Mouse (Mus musculus): ENCODE data around the gene Tmem102.

The Tmem102 gene

DNA sequence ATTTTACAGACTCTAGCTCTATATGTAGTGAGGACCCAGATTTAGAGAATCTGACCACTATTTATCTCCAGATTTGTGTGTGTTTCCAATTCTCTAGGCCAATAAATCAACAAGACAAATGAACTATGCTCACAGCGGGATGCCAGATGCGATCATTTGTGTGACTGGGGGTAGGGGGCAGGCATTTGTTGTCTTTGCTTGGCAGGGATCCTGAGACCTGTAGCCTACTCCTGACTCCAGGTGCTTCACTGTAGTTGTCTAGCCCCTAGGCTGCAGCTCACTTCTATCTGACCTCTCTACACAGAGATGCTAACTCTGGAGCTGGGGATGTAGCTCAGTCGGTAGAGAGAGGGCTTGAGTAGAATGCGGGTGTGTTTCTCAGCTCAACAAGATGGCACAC, 23.6 kb downstream of the Tmem102 start:
- no peak for DNase-seq

DNA sequence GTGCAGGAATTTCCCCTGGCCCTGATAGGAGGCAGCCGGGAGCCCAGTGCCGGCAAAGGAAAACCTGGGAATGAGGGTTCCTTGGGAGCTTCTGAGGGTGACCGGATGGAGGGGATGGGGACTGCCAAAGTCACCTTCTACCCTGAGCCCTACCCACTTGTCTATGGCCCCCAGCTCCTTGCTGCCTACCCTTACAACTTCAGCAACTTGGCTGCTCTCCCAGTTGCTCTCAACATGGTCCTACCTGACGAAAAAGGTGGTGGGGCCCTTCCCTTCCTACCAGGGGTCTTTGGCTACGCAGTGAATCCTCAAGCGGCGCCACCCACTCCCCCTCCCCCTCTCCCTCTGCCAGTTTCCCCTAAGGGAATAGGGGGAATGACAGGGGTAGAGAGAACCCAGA, 26.4 kb downstream of the Tmem102 start:
- no peak for DNase-seq

DNA sequence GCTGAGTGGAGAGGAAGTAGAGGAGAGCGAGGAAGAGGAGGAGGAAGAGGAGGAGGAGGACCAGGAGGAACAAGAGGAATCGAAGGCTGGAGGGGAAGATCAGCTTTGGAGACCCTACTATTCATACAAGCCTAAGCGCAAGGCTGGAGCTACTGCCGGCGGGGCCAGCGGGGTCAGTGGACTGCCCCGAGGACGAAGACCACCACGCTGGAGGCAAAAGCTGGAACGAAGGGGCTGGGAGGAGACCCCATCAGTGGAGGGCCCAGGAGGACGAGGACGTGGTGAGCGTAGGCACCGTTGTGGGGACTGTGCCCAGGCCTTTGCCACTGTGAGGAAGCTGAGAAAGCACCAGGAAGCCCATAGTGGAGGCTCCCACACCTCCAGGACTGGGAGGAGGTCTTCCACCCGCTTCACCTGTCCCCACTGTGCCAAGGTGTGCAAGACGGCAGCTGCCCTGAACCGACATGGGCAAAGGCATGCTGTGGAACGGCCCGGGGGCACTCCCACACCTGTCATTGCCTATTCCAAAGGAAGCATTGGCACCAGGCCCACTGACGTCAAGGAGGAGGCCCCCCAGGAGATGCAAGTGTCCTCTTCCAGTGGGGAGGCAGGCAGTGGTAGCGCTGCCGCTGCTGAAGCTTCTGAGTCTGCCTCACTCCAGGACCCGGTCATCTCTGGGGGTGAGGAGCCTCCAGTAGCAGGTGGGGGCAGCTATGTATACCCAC, 27.0 kb downstream of the Tmem102 start:
- DNase-seq = peak; percentile 66

DNA sequence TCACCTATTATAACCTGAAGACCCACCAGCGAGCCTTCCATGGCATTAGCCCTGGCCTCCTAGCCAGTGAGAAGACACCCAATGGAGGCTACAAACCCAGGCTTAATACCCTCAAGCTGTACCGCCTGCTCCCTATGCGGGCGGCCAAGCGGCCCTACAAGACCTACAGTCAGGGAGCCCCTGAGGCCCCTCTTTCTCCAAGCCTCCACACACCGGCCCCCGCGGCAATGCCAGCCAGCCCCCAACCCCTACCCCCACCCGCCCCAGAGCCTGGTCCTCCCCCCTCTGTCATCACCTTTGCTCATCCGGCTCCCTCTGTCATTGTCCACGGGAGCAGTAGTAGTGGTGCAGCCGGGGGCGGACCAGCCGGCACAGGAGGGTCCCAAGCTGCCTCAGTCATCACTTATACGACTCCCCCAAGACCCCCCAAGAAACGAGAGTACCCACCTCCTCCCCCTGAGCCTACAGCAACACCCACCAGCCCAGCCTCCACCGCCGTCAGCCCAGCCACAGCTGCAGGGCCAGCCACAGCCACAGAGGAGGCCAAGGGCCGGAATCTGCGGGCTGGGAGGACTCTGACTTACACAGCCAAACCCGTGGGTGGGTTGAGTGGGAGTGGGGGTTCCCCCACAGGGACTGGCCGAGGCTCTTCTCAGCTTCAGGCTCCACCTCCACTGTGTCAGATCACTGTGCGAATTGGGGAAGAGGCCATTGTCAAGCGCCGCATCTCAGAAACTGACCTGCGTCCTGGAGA, 27.7 kb downstream of the Tmem102 start:
- no peak for DNase-seq

DNA sequence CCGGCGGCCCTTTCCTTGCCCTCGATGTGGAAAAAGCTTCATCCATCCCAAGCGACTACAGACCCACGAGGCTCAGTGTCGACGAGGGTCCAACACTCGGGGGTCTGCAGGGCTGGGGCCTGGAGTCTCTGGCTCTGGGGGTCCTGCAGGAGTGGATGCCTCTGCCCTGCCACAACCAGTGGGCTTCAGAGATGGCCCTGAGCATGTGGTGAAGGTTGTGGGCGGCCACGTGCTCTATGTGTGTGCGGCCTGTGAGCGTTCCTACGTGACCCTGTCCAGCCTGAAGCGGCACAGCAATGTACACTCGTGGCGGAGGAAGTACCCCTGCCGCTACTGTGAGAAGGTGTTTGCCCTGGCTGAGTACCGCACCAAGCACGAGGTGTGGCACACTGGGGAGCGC, 28.9 kb downstream of the Tmem102 start:
- DNase-seq = no peak

DNA sequence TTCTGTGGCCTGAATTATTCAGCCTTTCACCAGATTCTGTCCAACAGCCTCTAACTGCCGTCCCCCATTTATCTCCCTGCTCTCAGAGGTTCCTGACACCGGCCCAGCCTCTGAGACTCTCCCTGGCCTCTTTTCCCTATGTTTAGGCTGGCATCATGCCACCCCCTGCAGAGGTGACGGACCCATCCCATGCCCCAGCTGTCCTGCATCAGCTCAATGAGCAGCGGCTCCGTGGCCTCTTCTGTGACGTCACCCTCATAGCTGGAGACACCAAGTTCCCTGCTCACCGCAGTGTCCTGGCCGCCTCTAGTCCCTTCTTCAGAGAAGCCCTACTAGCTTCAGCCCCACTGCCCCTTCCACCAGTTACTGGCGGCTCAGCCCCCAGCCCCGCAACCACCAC, 29.7 kb downstream of the Tmem102 start:
- DNase-seq = peak; percentile 49

DNA sequence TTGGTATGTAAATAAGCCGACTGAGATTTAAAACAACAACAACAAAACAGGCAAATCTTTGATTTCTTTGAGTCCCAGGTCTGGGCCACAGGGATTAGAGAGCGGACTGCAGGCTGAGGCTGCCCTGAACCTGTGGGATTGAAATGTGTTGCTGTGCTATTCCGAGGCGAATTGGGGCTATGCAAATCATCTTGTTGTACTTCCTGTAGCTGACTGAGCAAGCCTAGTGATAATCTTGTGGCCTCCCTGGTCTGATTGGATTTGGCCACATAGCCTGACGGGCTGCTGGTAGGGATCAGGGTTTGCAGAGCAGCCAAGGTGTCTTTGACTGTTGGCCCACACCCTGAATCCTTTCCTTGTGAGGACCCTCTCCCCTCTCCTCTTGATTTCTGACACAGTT, 30.5 kb downstream of the Tmem102 start:
- no peak for DNase-seq

DNA sequence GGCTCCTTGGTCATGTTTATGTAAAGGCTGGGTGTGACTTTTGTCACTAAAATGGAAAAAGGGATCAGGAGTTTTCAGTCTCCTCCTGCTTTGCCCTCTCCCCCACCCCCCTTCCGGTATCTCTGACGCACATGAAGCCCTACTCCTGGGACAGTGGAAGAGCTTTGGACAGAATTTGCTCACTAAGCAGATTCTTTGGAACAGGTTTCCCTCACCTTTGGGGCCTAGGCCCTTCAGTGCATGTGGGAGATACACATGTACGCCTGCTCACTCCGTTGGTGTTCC, 37.9 kb downstream of the Tmem102 start:
- DNase-seq = no peak

DNA sequence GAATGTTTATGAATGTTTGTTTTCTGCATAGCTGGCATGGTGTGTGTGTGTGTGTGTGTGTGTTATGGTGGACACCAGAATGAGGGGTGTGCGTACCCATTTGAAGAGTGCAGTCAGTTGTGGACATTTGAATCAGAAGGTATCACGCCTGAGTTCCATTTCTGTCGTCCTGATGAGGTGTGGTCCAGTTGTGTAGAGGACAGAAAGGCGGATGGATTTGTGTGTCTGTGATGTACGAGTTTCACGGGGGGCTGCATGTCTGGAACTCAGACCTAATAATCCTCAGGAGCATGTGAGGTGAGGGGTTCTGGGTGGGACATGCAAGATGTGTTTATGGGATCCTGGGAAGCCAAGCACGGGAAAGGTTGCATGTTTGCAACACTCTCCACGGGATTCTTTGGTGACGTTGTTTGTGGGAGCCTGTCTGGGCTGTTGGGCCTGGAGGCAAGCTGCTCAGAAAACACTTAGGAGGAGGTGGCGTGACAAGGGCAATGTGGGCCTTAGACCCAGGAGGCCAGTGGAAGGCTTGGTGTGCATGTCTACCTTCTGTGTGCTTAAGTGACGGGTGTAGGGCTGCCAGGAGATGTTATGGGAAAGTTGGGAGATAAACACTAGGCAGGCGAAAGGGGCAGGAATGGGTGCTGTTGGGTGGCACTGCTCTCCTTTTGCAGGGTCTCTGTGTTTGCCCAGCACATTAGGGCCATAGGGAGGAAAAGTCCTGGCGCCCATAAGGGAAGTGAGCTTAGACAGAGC, 38.4 kb downstream of the Tmem102 start:
- DNase-seq = peak; percentile 49

DNA sequence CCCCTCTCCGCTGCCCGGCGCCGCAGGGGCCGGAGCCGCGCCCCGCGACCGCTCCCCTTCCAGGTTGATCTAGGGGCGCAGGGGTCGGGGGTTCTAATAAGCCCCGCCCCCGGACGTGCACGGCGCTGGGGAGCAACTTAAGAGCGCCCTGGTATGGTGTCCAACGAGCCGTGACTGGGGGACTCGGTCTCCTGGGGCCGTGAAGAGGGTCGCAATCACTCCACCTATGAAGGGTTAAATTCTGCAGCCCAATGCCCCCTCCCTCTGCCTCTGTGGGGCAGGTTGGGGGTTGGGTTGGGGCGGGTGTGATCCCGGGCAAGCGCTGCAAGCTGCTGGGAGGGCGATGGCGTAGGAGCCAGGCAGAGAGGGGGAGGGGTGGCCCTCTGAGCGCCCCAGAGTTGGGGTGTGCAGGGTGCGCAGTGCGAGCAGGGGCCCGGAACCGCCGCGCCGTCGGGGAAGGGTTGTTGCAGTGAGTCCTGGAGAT, 39.3 kb downstream of the Tmem102 start:
- DNase-seq = peak; percentile 83

DNA sequence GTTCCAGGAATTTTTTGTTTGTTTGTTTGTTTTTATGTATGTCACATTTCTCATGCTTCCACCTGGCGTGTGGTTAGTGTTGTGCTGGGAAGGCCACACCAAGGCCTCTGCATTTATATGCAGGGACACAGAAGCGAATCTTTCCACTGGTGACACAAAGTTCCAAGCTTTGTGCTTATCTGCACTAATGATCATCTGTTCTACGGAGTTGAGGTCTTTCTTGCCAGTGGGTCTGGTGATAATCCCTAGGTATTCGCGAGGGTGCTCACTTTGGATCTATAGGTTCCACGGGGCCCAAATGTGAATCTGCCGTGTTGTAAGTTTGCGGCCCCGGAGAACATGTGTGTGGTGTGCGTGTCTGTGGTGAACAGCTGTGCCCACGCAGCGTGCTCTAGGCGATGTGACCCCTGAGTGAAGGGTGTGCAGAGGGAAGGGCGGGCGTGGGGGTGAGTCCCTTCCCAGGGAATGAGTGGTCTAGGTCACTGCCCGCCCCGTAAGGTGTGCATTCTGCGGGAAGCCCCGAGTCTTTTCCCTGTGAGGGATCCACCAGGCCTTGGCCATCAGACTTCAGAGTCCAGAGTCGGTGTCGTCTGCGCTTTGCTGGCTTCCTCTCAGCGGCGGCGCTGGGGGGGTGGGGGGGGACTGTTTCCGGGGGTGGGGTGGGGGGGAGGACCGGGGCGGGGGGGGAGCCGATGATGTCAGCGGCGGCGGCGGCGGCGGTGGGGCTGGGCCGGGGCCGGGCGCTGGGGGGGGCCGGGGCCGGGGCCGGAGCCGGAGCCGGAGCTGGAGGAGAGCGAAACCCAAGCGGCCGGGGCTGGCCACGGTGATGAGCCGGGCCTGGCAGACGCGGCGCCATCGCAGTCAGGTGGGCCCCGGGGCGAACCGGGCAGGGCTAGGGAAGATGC, 40.0 kb downstream of the Tmem102 start, which contains the start of gene Zbtb4:
Zbtb4 (plus strand) TSS at position 692 of the 905 bp plus-strand sequence.
- DNase-seq = peak; percentile 68

DNA sequence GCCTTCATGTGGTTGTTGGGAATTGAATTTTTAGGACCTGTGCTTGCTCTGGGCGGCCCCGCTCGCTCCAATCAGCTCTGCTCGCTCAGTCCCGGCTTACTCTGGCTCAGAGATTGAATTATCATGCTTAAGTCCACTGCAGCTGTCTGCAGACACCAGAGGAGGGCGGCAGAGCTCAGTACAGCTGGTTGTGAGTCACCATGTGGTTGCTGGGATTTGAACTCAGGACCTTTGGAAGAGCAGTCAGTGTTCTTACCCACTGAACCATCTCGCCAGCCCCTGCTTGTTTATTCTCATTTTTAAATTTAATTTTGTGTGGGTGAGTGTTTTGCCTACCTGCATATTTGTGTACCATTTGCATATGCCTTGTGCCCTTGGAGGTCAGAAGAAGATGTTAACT, 41.9 kb downstream of the Tmem102 start:
- no peak for DNase-seq

DNA sequence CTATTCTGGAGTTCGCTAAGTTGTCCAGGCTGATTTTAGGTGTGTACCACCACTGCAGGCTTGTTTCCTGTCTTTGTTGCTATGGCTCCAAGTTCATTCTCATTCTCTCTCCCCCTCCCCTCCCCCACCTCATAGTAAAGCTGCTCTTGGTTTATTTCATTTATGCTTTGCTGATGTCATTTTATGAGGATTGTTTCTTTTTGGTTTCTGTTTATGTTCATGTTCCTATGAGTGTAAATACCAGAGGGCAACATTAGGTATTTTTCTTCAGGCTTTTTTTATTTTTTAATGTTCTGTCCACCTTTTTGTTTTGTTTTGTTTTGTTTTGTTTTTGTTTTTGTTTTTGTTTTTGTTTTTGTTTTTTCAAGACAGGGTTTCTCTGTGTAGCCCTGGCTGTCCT, 43.6 kb downstream of the Tmem102 start, which contains the start of gene Slc35g3:
Slc35g3 (minus strand) TSS at position 101 of the 400 bp plus-strand sequence.
- no peak for DNase-seq

DNA sequence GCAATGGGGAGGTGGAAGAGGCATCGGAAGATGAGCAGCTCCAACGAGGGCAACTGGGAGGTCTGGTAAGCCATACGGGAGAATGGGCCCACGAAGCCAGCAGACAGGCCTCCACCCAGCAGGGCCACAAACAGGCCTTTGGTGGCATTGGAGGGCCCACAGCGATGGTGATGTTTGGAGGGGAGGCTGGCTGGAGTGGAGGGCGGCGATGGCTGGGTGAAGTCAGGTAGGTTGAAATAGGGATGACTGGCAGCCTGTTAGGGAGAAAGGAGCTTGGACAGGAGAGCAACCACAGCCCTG, 44.6 kb downstream of the Tmem102 start:
- no peak for DNase-seq

DNA sequence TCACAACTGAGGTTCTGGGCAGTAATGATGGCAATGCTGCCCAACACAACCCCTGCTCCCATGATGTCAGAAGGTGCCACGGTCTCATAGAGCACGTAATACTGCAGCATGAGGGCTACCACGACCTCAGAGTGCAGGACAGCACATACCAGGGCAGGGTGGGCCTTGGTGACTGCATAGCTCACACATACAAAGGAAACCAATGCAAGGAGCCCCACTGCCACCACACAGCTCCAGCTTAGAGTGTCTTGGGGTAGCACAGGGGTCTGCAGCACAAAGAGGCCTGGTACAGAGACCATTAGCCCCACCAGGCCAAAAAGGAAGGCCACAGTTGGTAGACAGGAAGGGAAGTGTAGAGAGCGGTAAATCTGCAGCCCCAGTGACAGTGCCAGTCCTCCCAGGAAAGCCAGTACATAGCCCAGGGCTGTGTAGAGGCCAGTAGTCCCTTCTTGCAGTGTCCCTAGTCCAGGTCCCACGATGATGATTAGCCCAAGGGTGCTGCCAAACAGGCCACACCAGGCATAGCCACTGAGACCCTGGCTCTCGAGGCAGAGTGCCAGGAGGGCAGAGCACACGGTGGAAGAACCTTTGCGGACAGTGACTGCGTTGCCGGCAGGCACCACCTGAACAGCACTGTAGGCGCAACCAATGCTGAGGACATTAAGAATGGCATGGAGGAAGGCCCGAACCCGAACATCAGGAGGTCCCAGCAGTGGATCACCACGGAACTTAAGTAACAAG, 45.1 kb downstream of the Tmem102 start:
- DNase-seq = peak; percentile 67

DNA sequence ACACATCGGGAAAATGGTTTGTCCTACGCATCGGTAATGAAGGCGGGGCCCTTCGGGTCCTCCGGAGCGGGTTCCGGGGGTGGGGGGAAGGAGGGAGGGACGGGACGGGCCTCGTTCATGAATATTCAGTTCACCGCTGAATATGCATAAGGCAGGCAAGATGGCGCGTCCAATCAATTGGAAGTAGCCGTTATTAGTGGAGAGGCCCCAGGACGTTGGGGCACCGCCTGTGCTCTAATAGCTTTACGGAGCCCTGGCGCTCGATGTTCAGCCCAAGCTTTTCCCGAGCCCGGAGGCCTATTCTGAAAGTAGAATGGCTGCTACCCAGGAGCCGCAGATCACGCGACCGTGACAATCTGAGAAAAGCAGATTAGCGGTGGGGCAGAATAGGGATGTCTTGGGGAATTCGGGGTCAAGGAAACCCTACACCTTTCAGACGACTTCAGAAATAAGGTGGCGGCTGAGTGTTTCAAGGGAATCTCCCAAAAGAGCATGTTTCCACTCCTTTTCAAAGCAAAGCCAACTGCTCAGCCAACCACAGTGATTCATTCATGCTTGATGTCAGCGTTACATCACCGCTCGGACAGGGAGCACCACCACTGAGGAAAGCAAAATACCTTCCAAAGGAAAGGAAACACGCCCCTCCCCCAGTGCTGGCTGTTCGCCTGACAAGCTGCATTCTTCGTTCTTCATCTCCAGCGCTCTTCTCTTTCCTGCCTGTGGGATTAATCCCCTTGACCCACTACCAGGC, 46.3 kb downstream of the Tmem102 start:
- peak; percentile 92 for DNase-seq

DNA sequence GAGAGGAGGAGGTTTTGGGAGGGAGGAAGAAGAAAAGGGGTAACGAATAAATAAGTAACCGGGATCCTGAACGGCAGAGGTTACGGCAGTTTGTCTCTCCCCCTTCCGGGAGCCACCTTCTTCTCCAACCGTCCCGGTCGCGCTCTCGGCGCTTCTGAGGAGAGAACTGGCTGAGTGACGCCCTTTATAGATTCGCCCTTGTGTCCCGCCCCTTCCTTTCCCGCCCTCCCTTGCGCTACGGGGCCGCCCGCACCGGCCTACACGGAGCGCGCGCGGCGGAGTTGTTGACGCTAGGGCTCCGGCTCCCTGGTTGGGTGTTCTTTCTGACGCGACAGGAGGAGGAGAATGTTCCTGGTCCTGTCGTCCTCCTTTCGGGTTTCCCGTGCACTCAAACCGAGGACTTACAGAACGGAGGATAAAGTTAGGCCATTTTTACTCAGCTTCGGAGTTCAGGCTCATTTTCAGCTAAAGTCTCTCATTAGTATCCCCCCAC, 46.9 kb downstream of the Tmem102 start, which contains the start of gene Polr2a:
Polr2a (minus strand) TSS at position 160 of the 493 bp plus-strand sequence.
- DNase-seq = peak; percentile 98

DNA sequence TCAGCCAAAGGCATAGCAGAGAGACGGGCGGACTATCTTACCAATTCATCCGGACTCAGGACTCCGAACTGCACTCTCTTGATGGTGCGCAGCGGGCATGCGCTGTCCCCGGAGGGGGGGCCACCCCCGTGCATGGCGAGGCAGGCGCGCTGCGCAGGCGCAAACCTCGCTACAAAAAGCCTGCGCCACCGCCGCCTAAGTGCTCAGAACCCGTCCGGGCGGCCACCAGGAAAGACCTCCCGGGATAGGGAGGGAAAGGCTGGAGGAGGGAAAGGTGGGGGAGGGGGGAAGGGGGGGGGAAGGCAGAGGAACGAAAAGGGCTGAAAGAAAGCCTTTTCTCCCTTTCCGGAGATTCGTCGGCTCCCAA, 47.4 kb downstream of the Tmem102 start:
- DNase-seq = peak; percentile 97

DNA sequence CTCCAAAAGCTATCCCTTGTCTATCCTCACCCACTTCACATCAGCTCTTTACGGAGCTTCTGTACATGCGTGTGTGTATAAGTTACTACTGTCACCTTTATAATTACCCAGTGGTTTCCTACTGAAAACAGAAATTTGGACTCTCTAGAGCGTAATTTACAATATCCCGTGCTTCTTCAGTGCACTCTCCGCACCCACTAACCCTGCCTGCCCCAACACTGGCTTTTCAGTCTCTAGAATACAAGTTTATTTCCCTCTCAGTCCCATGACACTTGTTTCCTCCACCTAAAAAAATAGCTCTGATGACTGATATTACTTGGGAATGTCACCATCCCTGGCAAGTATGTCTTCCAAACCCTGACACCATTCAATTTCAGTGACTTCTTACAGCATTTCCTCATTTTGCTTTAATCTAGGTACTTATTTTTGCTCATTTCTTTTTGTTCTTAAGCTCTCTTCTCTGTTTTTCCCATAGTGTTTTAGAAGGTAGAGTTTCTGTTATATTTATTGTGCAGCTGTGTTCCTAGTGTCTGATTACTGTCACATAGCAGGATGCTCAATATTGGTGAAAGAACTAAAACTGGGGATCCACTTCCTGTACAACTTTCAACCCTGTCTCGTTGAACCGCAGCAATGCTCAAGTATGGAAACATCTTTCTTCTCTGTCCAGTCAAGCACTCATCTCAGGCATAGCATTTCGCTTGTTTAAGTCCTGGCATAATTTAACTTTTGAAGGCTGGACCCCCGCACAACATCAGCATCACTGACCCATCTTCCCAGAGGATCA, 47.9 kb downstream of the Tmem102 start:
- DNase-seq = no peak

DNA sequence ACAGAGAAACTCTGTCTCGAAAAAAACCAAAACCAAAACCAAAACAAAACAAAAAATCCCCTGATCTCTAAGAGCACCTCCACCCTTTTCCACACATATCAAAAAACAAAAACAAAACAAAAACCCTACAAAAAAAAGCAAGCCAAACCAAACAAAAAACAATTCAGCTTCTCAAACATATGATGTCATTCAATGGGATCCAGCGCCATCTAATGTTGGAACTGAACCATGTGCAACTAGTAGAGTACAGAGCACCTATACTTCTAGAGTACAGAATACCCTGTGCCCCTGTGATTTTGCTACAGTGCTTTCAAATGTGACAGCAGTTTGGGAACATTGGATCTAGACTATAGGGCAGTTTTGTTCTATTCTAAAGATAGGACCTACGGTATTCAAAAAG, 50.7 kb downstream of the Tmem102 start:
- DNase-seq = no peak
